Mouse (Mus musculus): ENCODE results near the gene RPS10-NUDT3. TPM values are rescaled to one million over a fixed set of nuclear protein-coding genes. Genes with fewer than 3 reads are reported as not detected.
A peak's percentile ranks its signal among the peaks of the same experiment; 100 is the strongest.

RPS10-NUDT3 gene
- polyA plus RNA-seq, 1 experiment from 2014 or later = not detected

DNA sequence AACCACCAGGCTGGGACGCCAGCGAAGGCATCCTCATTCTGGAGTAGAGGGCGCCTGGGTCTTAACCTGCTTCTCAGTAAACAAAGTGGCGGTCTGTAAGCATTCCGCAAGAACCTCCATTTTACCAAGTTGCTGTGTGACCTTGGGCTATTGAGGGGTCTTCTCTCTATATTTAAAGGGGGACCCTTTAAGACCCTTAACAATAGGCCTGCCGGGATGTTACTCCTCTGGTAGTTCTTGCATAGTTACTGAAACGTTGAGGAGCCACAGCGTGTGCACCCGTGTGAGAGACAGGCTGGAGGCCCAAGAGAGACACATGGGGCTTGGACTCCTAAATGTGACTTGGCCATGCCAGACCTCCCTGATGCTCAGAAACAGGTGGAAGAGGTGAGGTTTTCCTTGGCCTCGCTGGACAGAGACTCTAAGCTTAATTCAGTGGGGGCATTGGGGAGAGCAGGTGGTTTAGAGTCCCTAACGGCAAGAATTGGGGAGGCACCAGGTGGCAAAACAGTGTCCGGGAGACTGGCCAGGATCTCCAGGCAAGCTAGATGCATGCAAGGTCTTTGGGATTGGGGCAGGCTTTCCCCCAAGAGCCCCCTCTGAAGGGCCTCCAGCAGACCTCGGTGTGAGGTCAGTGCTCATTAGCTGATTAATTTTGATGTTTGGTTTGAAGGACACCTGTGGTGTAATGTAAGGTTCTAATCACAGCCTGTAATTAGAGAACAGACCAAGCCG is 76.9 kb downstream of the RPS10-NUDT3 start:
- DNase-seq (ENCODE audit: low spot score) (no peak), ATAC-seq (ENCODE audit: low FRiP score) (no peak)
- Histone ChIP-seq H3K4me2 (replicated peaks; ENCODE audit: low read depth, low read length) (peak overlapping the region; percentile 92), H3K9ac (ENCODE audit: low read depth, low read length) (peak overlapping the region; percentile 93), H3K4me3 (ENCODE audit: low read depth, low read length) (peak overlapping the region; percentile 85), H3K4me1 (replicated peaks; ENCODE audit: control insufficient read depth, insufficient read depth, low read length) (peaks cover 17% of the 10 kb centered on the region), H3K27ac (ENCODE audit: low read depth, low read length) (peak overlapping the region; percentile 97), H3K9me3 (ENCODE audit: control insufficient read depth, low read length) (no peaks in the 10 kb centered on the region), H3K27me3 (ENCODE audit: control insufficient read depth, insufficient read depth, low read length) (no peaks in the 10 kb centered on the region), H3K36me3 (ENCODE audit: control insufficient read depth, insufficient read depth, low read length) (no peaks in the 10 kb centered on the region)
- under 1% methylated on average over 14 of the region's 14 CpGs for WGBS

DNA sequence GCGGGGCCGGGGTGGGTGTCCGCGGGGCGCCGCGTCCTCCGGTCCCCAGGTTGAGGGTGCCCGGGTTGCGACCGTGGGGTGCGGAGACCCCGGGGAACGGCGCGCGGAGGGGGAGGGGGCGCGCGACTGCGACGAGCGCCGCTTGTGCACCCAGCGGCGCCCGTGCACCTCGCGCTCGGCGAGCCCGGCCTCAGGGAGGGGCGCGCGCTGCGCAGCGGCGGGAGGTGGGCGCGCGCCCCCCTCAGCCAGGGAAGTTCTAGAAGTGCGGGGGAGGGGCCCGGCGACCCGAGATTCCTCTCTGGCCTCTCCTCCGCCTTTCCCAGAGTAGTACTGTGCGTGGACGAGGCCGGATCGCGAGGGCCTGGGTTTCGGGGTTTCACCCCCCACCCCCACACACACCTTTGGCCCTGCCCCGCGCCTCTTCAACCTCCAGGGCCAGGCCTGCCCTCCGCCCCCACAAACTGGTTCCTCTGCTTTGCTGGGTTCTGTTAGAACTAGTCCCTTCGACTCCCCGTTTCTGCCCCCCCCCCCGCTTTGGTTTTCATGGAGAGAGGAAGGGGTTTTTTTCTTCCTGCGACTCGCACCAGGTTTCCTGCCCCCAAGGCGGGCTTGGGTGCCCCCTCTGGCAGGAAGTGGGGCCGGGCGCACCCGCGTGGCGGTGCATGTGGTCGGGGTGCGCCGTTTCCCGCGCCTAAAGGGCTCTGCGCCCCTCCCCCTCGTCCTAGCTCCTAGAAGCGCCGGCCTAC is 77.7 kb downstream of the RPS10-NUDT3 start:
- ATAC-seq (ENCODE audit: low FRiP score) (peak; percentile 38; the same call in 1 of the 2 replicates), DNase-seq (ENCODE audit: low spot score) (peak; percentile 83)
- Histone ChIP-seq H3K9me3 (ENCODE audit: control insufficient read depth, low read length) (no peaks in the 10 kb centered on the region), H3K27ac (ENCODE audit: low read depth, low read length) (peak overlapping the region; percentile 97), H3K9ac (ENCODE audit: low read depth, low read length) (peak overlapping the region; percentile 93), H3K36me3 (ENCODE audit: control insufficient read depth, insufficient read depth, low read length) (no peaks in the 10 kb centered on the region), H3K27me3 (ENCODE audit: control insufficient read depth, insufficient read depth, low read length) (no peaks in the 10 kb centered on the region), H3K4me3 (ENCODE audit: low read depth, low read length) (peak overlapping the region; percentile 85), H3K4me2 (replicated peaks; ENCODE audit: low read depth, low read length) (peak overlapping the region; percentile 92), H3K4me1 (replicated peaks; ENCODE audit: control insufficient read depth, insufficient read depth, low read length) (peaks cover 17% of the 10 kb centered on the region)
- WGBS = 1% methylated on average over 49 of the region's 75 CpGs

DNA sequence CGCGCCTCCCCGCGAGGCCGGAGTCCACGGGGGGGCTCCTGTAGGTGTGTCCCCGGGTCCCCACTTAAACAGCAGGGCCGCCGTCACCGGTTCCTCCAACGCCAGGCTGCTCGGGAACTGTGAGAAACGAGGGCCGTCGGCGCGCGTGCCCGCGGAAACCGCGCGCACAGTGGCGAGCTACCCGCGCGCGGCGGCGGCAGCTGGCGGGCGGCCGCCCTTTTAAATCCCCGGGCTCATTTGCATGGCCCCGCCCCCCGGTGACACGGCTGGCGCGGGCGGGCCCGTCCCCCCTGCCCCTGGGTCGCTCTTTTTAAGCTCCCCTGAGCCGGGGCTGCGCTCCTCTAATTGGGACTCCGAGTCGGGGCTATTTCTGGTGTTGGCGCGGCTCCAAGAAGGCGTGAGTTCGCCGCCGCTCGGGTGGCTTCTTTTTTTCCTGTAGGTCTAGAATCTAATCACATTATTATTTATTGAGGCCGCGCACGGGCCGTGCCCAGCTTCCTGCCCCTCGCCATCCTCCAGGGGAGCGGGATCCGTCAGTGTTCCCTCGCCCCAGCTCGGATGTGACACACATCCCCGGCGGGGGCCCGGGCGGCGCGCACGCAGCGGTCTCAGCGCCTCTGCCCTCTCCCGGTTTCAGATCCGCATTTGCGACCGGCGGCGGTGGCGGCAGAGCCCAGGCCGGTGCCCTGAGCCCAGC is 78.6 kb downstream of the RPS10-NUDT3 start, which contains the start of gene Hmga1:
TSS of gene Hmga1 (plus strand) at position 183 of the 697 bp plus-strand sequence.
- H3K36me3 ChIP-seq (ENCODE audit: control insufficient read depth, insufficient read depth, low read length) = no peaks in the 10 kb centered on the region
- DNase-seq (ENCODE audit: low spot score) (peak; percentile 97), ATAC-seq (ENCODE audit: low FRiP score) (peak; percentile 74)
- H3K9ac ChIP-seq (ENCODE audit: low read depth, low read length) = peak within 1 kb of the TSS; percentile 93
- no peaks in the 10 kb centered on the region for H3K27me3 ChIP-seq (ENCODE audit: control insufficient read depth, insufficient read depth, low read length)
- under 1% methylated on average over 73 of the region's 79 CpGs for WGBS
- H3K27ac ChIP-seq (ENCODE audit: low read depth, low read length) = peak within 1 kb of the TSS; percentile 97
- peaks cover 17% of the 10 kb centered on the region for H3K4me1 ChIP-seq (replicated peaks; ENCODE audit: control insufficient read depth, insufficient read depth, low read length)
- peak within 1 kb of the TSS; percentile 92 for H3K4me2 ChIP-seq (replicated peaks; ENCODE audit: low read depth, low read length)
- no peaks in the 10 kb centered on the region for H3K9me3 ChIP-seq (ENCODE audit: control insufficient read depth, low read length)
- peak within 1 kb of the TSS; percentile 85 for H3K4me3 ChIP-seq (ENCODE audit: low read depth, low read length)

DNA sequence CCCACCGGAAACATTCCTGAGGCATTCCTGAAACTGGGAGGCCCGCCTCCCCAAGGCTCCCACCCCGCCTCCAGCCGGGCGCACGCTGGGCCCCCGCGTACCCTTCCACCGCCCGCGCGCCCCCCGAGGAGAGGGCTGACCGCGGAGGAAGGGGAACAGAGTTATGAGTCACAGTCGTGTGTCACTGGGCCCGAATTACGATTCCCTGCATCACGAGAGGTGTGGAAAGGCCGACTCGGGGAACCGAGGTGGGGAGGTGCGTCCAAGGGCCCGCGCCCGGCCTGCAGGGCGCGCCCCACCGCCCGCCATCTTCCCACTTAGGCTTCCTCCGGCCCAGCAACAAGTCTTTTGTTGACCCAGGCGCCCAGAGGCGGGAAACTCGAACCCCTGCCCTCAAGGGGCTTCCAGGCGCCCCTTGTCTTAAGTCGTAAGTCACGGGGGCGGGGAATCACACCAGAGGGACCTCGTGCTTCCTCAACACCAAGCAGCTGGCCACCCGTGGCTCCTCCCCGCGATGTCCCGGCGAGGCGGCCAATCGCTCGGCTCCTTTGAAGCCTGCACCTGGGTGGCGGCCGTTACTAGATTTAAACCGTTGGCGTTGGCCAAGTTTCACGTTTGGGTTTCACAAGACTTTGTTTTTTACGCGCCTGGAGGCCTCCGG is 79.4 kb downstream of the RPS10-NUDT3 start:
- WGBS = under 1% methylated on average over 51 of the region's 55 CpGs
- no peaks in the 10 kb centered on the region for H3K36me3 ChIP-seq (ENCODE audit: control insufficient read depth, insufficient read depth, low read length)
- peak overlapping the region; percentile 97 for H3K27ac ChIP-seq (ENCODE audit: low read depth, low read length)
- peak; percentile 49 for ATAC-seq (ENCODE audit: low FRiP score)
- peak overlapping the region; percentile 93 for H3K9ac ChIP-seq (ENCODE audit: low read depth, low read length)
- H3K4me2 ChIP-seq (replicated peaks; ENCODE audit: low read depth, low read length) = peak overlapping the region; percentile 92
- peaks cover 17% of the 10 kb centered on the region for H3K4me1 ChIP-seq (replicated peaks; ENCODE audit: control insufficient read depth, insufficient read depth, low read length)
- peak overlapping the region; percentile 85 for H3K4me3 ChIP-seq (ENCODE audit: low read depth, low read length)
- no peaks in the 10 kb centered on the region for H3K27me3 ChIP-seq (ENCODE audit: control insufficient read depth, insufficient read depth, low read length)
- H3K9me3 ChIP-seq (ENCODE audit: control insufficient read depth, low read length) = no peaks in the 10 kb centered on the region
- peak; percentile 88 for DNase-seq (ENCODE audit: low spot score)

DNA sequence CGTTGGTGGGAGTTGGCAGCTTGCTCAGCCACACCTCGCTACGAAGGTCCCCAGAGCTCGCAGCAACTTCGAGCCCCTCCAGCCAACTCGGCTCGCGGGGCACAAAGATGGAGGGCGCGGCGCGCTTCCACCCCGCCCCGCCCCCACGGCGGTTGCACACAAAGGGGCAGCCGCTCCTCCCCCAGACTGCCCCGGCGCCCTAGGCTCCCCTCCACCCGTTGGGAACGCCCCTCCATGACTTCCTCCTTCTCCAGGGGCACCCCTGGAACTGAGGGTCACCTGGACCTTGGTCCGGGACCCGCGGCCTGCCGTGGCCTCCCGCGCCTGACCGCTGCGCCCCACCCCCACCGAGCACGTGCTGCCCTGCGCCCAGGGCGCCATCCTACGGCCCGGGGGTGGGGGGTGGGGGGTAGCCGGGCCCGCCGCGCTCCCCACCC is 79.9 kb downstream of the RPS10-NUDT3 start:
- ATAC-seq (ENCODE audit: low FRiP score) = peak; percentile 34
- H3K4me1 ChIP-seq (replicated peaks; ENCODE audit: control insufficient read depth, insufficient read depth, low read length) = peaks cover 17% of the 10 kb centered on the region
- H3K4me2 ChIP-seq (replicated peaks; ENCODE audit: low read depth, low read length) = peak overlapping the region; percentile 92
- H3K36me3 ChIP-seq (ENCODE audit: control insufficient read depth, insufficient read depth, low read length) = no peaks in the 10 kb centered on the region
- no peaks in the 10 kb centered on the region for H3K9me3 ChIP-seq (ENCODE audit: control insufficient read depth, low read length)
- no peaks in the 10 kb centered on the region for H3K27me3 ChIP-seq (ENCODE audit: control insufficient read depth, insufficient read depth, low read length)
- H3K4me3 ChIP-seq (ENCODE audit: low read depth, low read length) = peak overlapping the region; percentile 85
- 1% methylated on average over 33 of the region's 39 CpGs for WGBS
- DNase-seq (ENCODE audit: low spot score) = peak; percentile 88
- peak overlapping the region; percentile 97 for H3K27ac ChIP-seq (ENCODE audit: low read depth, low read length)
- peak overlapping the region; percentile 93 for H3K9ac ChIP-seq (ENCODE audit: low read depth, low read length)

DNA sequence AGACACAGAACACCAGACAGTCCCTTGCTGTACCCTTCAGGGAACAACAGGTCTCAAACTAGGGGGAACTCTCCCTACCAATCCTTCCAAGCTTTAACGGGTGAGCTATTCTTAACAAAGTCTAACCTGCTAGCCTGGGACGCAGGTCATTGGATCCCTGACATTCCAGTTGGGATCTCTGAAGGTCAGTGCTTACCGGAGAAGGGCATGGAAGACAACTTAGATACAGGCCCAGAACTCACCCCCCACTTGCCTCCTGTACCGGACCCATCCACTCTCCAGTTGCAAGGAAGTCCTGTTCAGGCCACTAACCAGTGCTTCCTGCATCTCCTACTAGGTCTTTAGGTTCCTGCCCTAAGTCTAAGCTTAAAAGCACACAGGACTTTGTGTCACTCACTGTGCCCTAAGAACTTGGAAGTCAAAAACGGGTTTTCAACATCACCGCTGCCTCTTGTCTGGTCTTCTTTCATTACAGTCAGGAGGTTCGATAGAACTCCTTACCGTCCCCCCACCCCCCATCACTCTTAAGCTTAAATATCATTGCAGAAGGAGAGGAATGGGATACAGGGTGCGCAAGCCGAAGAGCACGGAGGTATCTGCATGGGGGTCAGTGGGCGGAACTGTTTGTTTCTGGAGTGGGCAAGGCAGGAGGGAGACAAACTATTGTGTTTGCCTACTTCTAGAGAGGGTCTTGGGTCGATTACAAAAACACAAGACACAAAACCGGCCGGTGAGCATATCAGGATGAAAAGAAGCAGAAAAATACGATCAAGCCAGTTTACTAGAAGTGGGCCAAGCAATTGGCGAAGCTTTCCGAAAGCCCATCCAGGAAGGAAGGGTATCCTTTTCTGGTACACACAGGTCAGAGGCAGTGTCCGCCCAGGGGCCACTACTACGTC is 80.7 kb downstream of the RPS10-NUDT3 start:
- H3K4me1 ChIP-seq (replicated peaks; ENCODE audit: control insufficient read depth, insufficient read depth, low read length) = peaks cover 20% of the 10 kb centered on the region
- 37% methylated on average over 20 of the region's 20 CpGs for WGBS

DNA sequence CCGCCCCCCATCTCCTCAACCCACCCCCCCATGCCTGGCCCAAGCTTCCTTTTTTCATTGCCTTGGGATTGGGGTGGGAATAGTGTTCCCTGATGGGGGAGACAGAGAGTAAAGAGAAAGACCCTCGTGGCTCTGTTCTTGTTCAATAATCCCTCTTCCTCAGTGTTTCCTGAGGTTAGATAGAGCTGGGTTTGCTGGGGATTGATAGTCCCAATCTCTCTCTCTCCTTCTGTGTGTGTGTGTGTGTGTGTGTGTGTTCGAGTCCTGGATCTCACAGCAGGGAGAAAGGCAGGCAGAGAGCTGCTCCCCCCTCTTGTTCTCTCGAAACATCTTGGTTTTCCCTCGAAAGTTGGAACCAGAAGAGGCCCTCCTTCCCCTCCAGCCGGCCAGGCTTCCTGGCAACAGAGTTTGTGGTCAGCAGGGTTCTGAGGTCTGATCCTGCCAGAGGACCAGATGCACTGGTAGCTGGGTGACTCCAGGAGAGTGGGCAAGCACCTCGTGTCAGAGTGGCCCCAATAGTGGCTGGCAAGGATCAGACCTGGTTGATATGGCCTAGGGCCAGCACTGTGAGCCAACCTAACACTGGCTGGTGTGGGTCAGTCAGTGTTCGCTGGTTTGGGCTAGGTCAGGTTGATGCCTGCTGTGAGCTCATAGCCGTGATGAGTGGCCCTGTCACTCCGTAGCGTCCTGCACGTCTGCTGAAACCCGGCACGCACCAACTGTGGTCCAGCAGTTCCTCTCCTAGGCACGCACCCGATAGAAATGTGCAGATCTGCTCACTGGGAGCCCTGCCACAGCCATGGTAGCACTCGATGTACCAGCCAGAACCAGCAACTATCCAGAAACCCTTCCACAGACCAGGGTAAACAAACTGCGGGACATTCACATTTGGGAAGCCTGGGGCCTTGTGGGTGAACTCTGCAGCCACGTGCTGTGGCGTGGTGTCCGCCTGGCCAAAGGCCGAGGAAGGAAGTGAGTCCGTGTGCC is 82.5 kb downstream of the RPS10-NUDT3 start:
- H3K4me2 ChIP-seq (replicated peaks; ENCODE audit: low read depth, low read length) = no peak overlapping the region
- no peak overlapping the region for H3K4me3 ChIP-seq (ENCODE audit: low read depth, low read length)
- H3K27ac ChIP-seq (ENCODE audit: low read depth, low read length) = no peak overlapping the region
- H3K27me3 ChIP-seq (ENCODE audit: control insufficient read depth, insufficient read depth, low read length) = no peaks in the 10 kb centered on the region
- DNase-seq (ENCODE audit: low spot score) (no peak), ATAC-seq (ENCODE audit: low FRiP score) (no peak)
- no peaks in the 10 kb centered on the region for H3K36me3 ChIP-seq (ENCODE audit: control insufficient read depth, insufficient read depth, low read length)
- no peaks in the 10 kb centered on the region for H3K9me3 ChIP-seq (ENCODE audit: control insufficient read depth, low read length)
- peaks cover 17% of the 10 kb centered on the region for H3K4me1 ChIP-seq (replicated peaks; ENCODE audit: control insufficient read depth, insufficient read depth, low read length)
- WGBS = 78% methylated on average over 23 of the region's 23 CpGs
- no peak overlapping the region for H3K9ac ChIP-seq (ENCODE audit: low read depth, low read length)

More for the DNA sequence above, 80.7 kb downstream of the RPS10-NUDT3 start:
- H3K9me3 ChIP-seq (ENCODE audit: control insufficient read depth, low read length) = no peaks in the 10 kb centered on the region
- H3K4me3 ChIP-seq (ENCODE audit: low read depth, low read length) = peak overlapping the region; percentile 85
- H3K9ac ChIP-seq (ENCODE audit: low read depth, low read length) = peak overlapping the region; percentile 93
- H3K27me3 ChIP-seq (ENCODE audit: control insufficient read depth, insufficient read depth, low read length) = no peaks in the 10 kb centered on the region
- DNase-seq (ENCODE audit: low spot score) (no peak), ATAC-seq (ENCODE audit: low FRiP score) (no peak)
- H3K36me3 ChIP-seq (ENCODE audit: control insufficient read depth, insufficient read depth, low read length) = no peaks in the 10 kb centered on the region
- H3K27ac ChIP-seq (ENCODE audit: low read depth, low read length) = peak overlapping the region; percentile 97
- H3K4me2 ChIP-seq (replicated peaks; ENCODE audit: low read depth, low read length) = peak overlapping the region; percentile 92
